Mouse (Mus musculus): Measurements from ENCODE around the gene Wsb1. TPM values are rescaled to one million over a fixed set of nuclear protein-coding genes. Genes with fewer than 3 reads are reported as not detected.
A peak's percentile ranks its signal among the peaks of the same experiment; 100 is the strongest.

Wsb1 gene
- total RNA-seq, 2 experiments from 2014 or later, result 83.0 to 101 TPM

DNA sequence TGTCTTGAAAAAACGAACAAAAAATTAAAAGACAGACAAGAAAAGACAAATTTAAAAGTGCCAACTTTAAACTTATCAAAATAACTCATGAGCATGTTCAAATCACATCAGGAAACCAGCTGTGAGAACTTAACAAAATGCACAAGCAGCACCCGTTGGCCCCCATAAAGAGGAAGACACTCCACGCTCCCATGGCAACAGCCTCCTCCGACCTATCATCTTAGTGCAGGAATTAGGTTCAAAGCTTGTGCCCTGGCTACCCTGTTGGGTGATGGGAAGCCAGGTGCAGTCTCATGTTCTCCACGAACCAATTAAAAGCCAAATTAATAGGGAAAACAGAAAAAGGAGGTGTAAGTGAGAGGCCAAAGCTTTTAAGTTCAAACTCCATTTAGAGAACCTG, 32.8 kb downstream of the Wsb1 start:
- no peak for TF ChIP-seq CTCF (conservative IDR thresholded peaks at IDR 0.05)
- Histone ChIP-seq H3K27ac (no peak overlapping the region), H3K4me3 (no peak overlapping the region)
- DNase-seq (ENCODE audit: low spot score in 2 of 2), result no peak

DNA sequence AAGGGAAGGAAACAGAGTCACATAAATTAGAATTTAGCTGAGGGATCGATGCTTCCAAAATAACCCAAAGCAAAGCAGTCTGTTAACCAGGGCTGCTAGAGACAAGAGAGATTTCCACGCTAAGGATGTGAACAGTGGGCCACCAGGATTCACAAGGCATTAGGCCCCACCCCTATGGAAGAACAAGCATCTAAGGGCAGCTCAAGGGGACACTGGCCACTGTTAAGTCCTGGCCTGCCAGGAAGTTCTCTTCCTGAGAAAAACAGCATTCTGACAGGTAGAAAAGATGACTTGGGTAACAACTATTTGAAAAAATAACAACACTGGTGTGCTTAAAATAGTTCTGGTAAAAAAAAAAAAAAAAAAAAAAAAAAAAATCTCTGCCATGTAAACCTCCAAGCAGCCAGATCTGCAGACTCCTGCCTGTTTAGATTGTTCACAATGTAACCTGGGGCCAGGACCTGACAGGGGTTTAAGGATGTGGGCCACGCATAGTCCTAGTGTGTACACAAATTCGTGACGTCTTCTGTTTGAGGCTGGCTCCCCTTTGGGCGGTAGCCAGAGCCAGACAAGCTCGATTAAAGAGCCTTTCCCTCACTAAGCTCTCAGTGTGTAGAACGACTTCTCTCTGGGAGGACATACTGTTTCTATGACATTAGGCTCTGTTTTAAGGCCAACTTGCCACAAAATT, 35.4 kb downstream of the Wsb1 start:
- Histone ChIP-seq H3K4me3 (no peak overlapping the region), H3K27ac (no peak overlapping the region)
- TF ChIP-seq CTCF (conservative IDR thresholded peaks at IDR 0.05), result no peak
- no peak for DNase-seq (ENCODE audit: low spot score in 2 of 2)

DNA sequence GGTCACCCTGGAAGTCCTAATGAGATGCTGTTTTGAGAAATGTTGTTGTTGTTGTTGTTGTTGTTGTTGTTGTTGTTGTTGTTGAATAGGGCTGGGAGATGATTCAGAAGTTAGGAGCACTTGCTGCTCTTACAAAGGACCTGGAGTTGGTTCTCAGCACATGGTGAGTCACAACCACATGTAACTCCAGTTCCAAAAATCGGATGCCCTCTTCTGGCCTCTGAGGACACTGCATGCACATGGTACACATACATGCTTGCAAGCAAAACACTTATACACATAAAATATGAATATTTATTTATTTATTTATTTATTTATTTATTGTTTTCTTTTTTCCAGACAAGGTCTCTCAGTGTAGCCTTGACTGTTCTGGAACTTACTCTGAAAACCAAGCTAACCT, 36.4 kb downstream of the Wsb1 start:
- TF ChIP-seq CTCF (conservative IDR thresholded peaks at IDR 0.05), result peak; percentile 39
- no peak overlapping the region for H3K4me3 ChIP-seq
- DNase-seq (ENCODE audit: low spot score in 2 of 2), result no peak
- no peak overlapping the region for H3K27ac ChIP-seq

DNA sequence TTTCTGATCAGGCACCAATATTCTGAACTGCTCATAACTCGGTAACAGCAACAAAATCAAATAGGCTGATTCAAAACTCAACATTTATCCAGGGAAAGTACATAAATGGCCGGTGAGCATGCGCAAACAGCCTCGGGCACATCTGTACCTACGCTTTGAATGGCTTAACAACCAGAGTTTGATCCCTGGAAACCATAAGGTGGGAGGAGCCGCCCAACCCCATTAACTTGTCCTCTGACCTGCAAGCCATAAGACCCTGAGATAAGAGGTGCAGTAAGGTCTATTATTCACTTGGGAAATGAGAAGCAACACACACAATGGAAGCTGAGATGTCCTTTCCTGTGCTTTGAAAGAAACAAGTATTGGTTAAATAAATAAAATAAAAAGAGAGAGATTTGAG, 37.3 kb downstream of the Wsb1 start:
- DNase-seq (ENCODE audit: low spot score in 2 of 2), result no peak
- no peak overlapping the region for H3K4me3 ChIP-seq
- H3K27ac ChIP-seq, result no peak overlapping the region
- TF ChIP-seq CTCF (conservative IDR thresholded peaks at IDR 0.05), result no peak

DNA sequence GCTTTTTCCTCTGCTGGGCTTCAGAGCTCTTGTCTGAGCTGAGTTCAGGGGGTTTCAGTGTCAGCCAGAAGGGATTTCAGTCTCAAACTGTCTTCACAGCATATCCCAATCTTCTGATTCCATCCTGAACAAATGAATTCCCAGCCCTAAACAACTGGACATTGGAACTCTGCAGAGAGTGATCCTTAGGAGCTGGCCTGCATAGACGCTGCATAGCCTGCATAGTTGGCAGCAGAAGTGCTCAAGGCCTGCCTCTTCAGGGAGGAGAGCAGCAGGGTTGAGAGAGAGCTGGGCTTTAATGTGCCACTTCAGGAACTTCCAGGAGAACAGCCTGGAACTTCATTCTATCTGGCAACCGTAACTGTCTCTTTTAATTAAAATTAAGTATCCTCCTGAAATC, 38.9 kb downstream of the Wsb1 start:
- TF ChIP-seq CTCF (conservative IDR thresholded peaks at IDR 0.05), result no peak
- DNase-seq (ENCODE audit: low spot score in 2 of 2), result no peak
- no peak overlapping the region for H3K4me3 ChIP-seq
- H3K27ac ChIP-seq, result no peak overlapping the region

DNA sequence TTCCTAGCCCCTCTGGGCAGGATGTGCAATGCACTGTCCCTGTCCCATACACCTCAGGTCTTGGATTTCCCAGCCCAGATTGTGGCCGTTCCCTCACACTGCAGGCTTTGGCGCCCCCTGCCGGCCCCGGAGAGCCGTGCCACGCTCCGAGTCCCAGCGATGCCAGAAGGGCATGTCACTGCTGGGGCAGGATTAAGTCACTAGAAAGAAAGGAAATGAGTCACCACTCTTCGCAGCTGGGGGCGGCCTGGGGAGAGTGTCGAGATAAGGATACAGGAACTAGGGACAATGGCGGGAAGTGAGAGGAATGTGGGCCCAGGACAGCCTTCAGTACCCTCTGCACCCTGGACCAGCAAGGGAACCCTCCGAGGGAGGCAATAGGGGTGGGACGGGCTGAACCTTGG, 40.5 kb downstream of the Wsb1 start:
- Histone ChIP-seq H3K27ac (no peak overlapping the region), H3K4me3 (no peak overlapping the region)
- peak; percentile 99 for TF ChIP-seq CTCF (conservative IDR thresholded peaks at IDR 0.05)
- peak; percentile 85 to 95 for DNase-seq (ENCODE audit: low spot score in 2 of 2)

DNA sequence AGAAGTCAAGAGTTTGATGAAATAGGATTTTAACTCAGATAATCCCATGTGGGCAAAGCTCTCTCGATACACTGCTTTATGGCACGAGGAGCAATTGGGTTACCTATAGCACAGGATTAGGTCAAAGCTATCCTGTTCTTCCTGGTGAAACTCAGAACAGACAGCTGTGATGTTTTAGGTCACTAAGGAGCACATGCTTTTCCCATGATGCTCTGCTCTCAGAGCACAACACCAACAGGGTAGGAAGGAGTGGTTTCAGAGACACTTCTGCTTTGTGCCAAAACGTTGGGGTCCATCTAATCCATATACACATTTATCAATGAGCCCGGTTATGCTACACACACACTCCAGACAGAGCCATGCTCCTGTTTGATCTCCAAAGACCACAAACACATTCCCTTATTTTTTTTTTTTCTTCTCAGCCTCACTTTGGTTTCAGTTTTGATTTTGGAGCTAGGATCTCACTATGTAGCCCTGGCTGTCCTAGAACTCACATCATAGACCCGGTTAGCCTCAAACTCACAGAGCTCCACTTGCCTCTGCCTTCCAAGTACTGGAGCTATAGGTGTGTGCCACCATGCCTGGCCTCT, 44.5 kb downstream of the Wsb1 start:
- no peak for DNase-seq (ENCODE audit: low spot score in 2 of 2)
- TF ChIP-seq CTCF (conservative IDR thresholded peaks at IDR 0.05), result no peak
- no peak overlapping the region for H3K27ac ChIP-seq
- no peak overlapping the region for H3K4me3 ChIP-seq

DNA sequence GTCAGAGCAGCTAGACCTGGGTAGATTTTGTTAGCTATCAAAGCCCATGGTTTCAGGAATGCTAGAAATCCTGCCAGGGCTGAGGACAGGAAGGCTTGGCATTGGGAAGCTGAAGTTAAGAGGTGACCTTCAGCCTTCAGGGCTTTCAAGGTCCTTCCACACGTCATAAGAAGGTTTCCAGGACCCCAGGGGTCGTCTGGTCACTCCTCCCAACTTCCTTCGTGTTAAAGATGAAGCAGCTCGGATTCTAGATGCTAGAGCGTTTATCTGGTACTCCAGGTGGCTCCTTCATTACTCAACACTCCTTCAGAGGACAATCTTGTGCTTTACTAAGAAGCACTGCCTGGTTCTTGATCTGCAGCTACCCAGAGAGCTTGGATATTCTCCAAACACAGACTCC, 45.4 kb downstream of the Wsb1 start:
- Histone ChIP-seq H3K27ac (no peak overlapping the region), H3K4me3 (no peak overlapping the region)
- no peak for TF ChIP-seq CTCF (conservative IDR thresholded peaks at IDR 0.05)
- DNase-seq (ENCODE audit: low spot score in 2 of 2), result no peak

DNA sequence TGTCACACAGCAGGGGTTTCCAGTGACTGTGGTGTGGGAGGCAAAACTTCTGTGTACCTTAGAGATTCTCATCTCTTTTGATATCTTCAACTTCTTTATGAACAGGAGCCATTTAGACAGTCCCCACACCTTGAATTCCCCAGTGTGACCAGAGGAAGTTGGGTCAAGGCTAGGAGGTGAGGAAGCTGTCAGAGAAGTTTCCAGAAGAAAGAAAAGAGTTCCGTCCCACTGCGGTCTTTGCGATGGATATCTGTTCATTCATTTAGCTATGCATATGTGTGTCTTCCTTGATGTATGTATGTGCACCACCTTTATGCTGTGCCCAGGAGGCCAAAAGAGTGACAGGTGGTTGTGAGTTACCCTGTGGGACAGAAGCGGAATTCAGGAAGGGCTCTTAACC, 46.0 kb downstream of the Wsb1 start:
- no peak for DNase-seq (ENCODE audit: low spot score in 2 of 2)
- H3K4me3 ChIP-seq, result no peak overlapping the region
- H3K27ac ChIP-seq, result no peak overlapping the region
- TF ChIP-seq CTCF (conservative IDR thresholded peaks at IDR 0.05), result no peak

DNA sequence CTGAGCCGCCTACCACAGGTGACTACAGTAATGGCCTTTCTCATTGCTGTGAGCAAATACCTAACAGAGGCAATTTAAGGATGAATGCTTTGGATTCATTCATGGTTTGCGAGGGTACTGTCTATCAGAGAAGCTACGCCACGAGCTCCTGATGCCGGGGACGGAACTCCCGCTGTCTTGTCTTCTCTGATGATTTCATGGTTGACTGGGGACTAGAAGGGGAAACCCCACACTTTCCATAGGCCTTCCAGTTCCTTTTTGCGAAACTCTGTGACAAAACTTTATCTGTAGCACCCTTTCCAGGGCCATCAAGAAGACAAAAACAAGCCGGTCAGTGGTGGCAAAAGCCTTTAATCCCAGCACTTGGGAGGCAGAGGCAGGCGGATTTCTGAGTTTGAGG, 46.8 kb downstream of the Wsb1 start:
- Histone ChIP-seq H3K4me3 (no peak overlapping the region), H3K27ac (no peak overlapping the region)
- no peak for DNase-seq (ENCODE audit: low spot score in 2 of 2)
- no peak for TF ChIP-seq CTCF (conservative IDR thresholded peaks at IDR 0.05)

DNA sequence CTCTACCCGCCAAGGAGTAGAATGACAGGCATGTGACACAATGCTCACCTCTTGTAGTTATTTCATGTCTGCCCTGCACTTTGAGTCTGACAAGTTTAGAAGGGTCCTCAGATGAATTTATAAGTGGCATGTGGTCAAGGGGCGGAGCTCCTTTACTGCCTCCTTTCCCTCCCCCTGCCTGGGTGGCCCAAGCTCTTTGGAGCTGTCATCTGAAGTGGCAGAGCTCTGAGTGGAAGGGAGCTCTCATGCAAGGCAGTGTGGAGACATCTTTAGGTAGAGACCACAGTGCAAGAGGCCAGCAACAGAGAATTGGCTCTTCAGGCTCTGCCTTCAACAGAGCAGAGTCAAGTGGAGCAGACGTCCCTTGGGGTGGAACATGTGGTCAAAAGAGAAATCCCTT, 50.0 kb downstream of the Wsb1 start:
- no peak for DNase-seq (ENCODE audit: low spot score in 2 of 2)
- Histone ChIP-seq H3K4me3 (no peak overlapping the region), H3K27ac (no peak overlapping the region)
- no peak for TF ChIP-seq CTCF (conservative IDR thresholded peaks at IDR 0.05)

DNA sequence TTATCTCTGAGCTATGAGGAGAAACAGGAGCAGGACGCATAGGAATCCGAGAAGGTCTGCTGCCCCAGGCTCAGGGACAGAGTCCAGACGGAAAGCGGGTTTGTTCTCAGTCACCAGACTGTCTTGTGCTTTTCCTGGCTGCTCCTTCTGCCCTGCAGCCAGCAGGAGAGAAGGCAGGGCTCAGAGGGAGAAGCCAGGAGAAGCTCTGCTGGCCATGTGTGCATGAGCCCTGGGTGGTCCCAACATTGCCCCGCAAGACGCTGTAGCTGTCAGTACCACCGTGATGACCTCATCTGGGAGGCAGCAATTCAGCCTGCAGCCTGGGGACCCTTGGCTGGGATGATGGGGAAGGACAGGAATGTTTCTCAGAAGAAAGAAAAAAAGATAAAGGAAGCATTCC, 54.0 kb downstream of the Wsb1 start:
- Histone ChIP-seq H3K4me3 (no peak overlapping the region), H3K27ac (no peak overlapping the region)
- TF ChIP-seq CTCF (conservative IDR thresholded peaks at IDR 0.05), result no peak
- DNase-seq (ENCODE audit: low spot score in 2 of 2), result no peak

DNA sequence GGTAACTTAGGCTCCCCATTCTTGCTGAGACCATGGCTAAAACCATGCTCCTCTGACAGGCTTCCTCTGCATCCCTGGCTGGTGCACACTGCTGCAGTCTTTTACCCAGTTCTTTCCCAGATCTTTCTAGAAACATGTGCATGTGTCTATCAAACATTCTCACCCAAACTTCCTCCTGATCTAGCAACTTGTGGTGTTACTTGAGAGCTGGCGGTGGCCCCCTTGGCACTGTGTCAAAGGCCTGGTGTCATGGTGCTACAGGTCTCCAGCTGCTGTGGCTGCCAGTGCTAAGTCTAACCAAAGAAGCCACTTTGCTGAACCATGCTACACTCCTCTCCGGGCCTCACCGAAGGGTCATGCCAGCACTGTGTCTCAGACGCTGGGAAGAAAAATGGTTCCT, 55.9 kb downstream of the Wsb1 start:
- no peak for DNase-seq (ENCODE audit: low spot score in 2 of 2)
- no peak overlapping the region for H3K27ac ChIP-seq
- H3K4me3 ChIP-seq, result no peak overlapping the region
- no peak for TF ChIP-seq CTCF (conservative IDR thresholded peaks at IDR 0.05)

DNA sequence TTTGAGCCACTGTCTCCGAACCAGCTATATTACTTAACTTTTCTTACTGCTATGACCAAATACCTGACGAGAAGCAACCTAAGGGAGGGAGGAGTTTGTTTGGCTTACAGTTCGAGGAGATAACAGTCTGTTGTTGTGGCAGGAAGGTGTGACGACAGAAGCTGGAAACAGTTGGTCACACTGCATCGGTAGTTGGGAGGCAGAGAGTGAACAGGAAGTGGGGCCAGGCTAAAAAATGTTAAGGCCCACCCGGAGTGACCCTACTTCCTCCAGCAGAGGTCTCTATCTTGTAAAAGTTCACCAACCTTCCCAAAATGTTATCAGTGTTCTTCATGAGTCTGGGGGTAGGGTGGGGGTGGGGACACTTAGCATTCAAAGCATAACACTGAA, 56.6 kb downstream of the Wsb1 start:
- H3K4me3 ChIP-seq, result no peak overlapping the region
- H3K27ac ChIP-seq, result no peak overlapping the region
- TF ChIP-seq CTCF (conservative IDR thresholded peaks at IDR 0.05), result no peak
- no peak for DNase-seq (ENCODE audit: low spot score in 2 of 2)

Measured in layer of hippocampus, adult 2 months (tissue).